Mouse (Mus musculus) cerebellum, adult 9-10 months (tissue): ENCODE data around the gene Hprt.
"Not testable (repeated sequence)": the region's sequence is repeated elsewhere in the genome, so short reads cannot be mapped to it uniquely, and the experiment has no call there.

Source experiments
- DNase-seq: peaks from one replicate; pipeline ENCODE4 v3.0.0; 2022

Gene Hprt

GRCm38 (mm10) chrX:52987905-52988783 lies at the start of gene Hprt:
Hprt (plus strand) TSS chrX:52988137.
- DNase-seq = peak; percentile 71

- no peak for DNase-seq
These were observed 42.4 kb upstream of the Hprt start for GRCm38 (mm10) chrX:52945509-52945908.

- DNase-seq = no peak
These were observed 38.2 kb upstream of the Hprt start for GRCm38 (mm10) chrX:52949713-52950112.

- DNase-seq = no peak
These were observed 31.0 kb upstream of the Hprt start for GRCm38 (mm10) chrX:52956942-52957341.

- DNase-seq = no peak
These were observed 26.3 kb upstream of the Hprt start for GRCm38 (mm10) chrX:52961559-52962110.

GRCm38 (mm10) chrX:52965149-52965548 lies 22.8 kb upstream of the Hprt start:
- no peak for DNase-seq

GRCm38 (mm10) chrX:52971211-52972006 lies 16.5 kb upstream of the Hprt start:
- DNase-seq = no peak

GRCm38 (mm10) chrX:52972129-52972528 lies 15.8 kb upstream of the Hprt start:
- no peak for DNase-seq

- no peak for DNase-seq
These were observed 15.3 kb upstream of the Hprt start for GRCm38 (mm10) chrX:52972680-52973079.

GRCm38 (mm10) chrX:52978576-52978975 lies 9.4 kb upstream of the Hprt start:
- no peak for DNase-seq

- DNase-seq = no peak
These were observed 6.6 kb upstream of the Hprt start for GRCm38 (mm10) chrX:52981378-52981777.

- DNase-seq = not testable (repeated sequence)
These were observed 6.8 kb downstream of the Hprt start for GRCm38 (mm10) chrX:52994726-52995125.

- not testable (repeated sequence) for DNase-seq
These were observed 16.9 kb downstream of the Hprt start for GRCm38 (mm10) chrX:53004887-53005286.

- DNase-seq = peak; percentile 74
These were observed 18.1 kb downstream of the Hprt start for GRCm38 (mm10) chrX:53006062-53006461.

- DNase-seq = no peak
These were observed 27.6 kb downstream of the Hprt start for GRCm38 (mm10) chrX:53015549-53015948.

- peak; percentile 71 for DNase-seq
These were observed 35.1 kb downstream of the Hprt start for GRCm38 (mm10) chrX:53023021-53023420.

GRCm38 (mm10) chrX:53024268-53024667 lies 36.3 kb downstream of the Hprt start:
- DNase-seq = not testable (repeated sequence)

GRCm38 (mm10) chrX:53025471-53026223 lies 37.7 kb downstream of the Hprt start:
- DNase-seq = no peak

GRCm38 (mm10) chrX:53029559-53029958 lies 41.6 kb downstream of the Hprt start:
- no peak for DNase-seq

- DNase-seq = no peak
These were observed 50.3 kb downstream of the Hprt start for GRCm38 (mm10) chrX:53038194-53038593.

GRCm38 (mm10) chrX:53039651-53040050 lies 51.7 kb downstream of the Hprt start:
- DNase-seq = no peak

- DNase-seq = no peak
These were observed 52.2 kb downstream of the Hprt start for GRCm38 (mm10) chrX:53040138-53040537.

- DNase-seq = no peak
These were observed 53.1 kb downstream of the Hprt start for GRCm38 (mm10) chrX:53041006-53041405.
